Mouse (Mus musculus) hindbrain, postnatal 0 days (tissue): ENCODE measurements around the gene Rgs7. TPM values are rescaled to one million over a fixed set of nuclear protein-coding genes. Genes with fewer than 3 reads are reported as not detected.

Experiments used
- ATAC-seq: fragments of 200-750 bp; cut with Nextera tagmentation; 2 replicates; pipeline ENCODE4 v1.8.0; 2017; ENCODE audit warnings: mild to moderate bottlenecking, moderate TSS enrichment, moderate library complexity
- DNase-seq: peaks from one replicate; pipeline ENCODE4 v3.0.0-alpha.2; 2015; ENCODE audit warnings: low spot score
- H3K27ac ChIP-seq: fragments of 300-500 bp; sonication (generic); 2 replicates; pipeline ENCODE4 v1.5.1; 2014; ENCODE audit warnings: mild to moderate bottlenecking
- H3K27me3 ChIP-seq: fragments of 300-500 bp; sonication (generic); 2 replicates; pipeline ENCODE4 v1.6.1; 2014; ENCODE audit warnings: low read length, mixed read lengths; ENCODE audit not compliant: insufficient read depth
- H3K36me3 ChIP-seq: fragments of 300-500 bp; sonication (generic); 2 replicates; pipeline ENCODE4 v1.6.1; 2014; ENCODE audit warnings: low read length, mixed read lengths; ENCODE audit not compliant: insufficient read depth
- H3K4me1 ChIP-seq: fragments of 300-500 bp; sonication (generic); 2 replicates; pipeline ENCODE4 v1.6.1; 2014; ENCODE audit warnings: antibody characterized with exemption, low read length, mixed read lengths; ENCODE audit not compliant: insufficient read depth
- H3K4me2 ChIP-seq: fragments of 300-500 bp; sonication (generic); 2 replicates; pipeline ENCODE4 v1.6.1; 2014; ENCODE audit warnings: low read depth, mild to moderate bottlenecking, low read length, moderate library complexity, mixed read lengths
- H3K4me3 ChIP-seq: fragments of 300-500 bp; sonication (generic); 2 replicates; pipeline ENCODE4 v1.5.1; 2014; ENCODE audit warnings: low read length
- H3K9ac ChIP-seq: fragments of 300-500 bp; sonication (generic); replicated peaks from 2 replicates; pipeline ENCODE4 v1.6.1; 2014; ENCODE audit warnings: mild to moderate bottlenecking, low read length, moderate library complexity, mixed read lengths
- H3K9me3 ChIP-seq: fragments of 300-500 bp; sonication (generic); 2 replicates; pipeline ENCODE4 v1.6.1; 2016; ENCODE audit warnings: low read length, mixed read lengths
- CTCF ChIP-seq: IDR thresholded peaks from 2 replicates; pipeline ENCODE4 v1.5.1; 2016; ENCODE audit warnings: antibody characterized with exemption, control low read depth, low read depth
- WGBS: fragments of 180-500 bp; shearing (Covaris S2); extraction: QIAGEN DNeasy Blood & Tissue Kit; methylation state at CpG from one replicate; pipeline ENCODE4 v1.1.7; 2014; 5-methylcytosine and 5-hydroxymethylcytosine counted together
- polyA plus RNA-seq: library from polyadenylated mRNA; unstranded; fragments of >200 nt; fragmentation: Nextera tagmentation; extraction: Ambion mirVana; gene quantifications from 2 replicates; pipeline ENCODE4 v1.2.1, GENCODE M21; 2015
- total RNA-seq: library from RNA; depleted of rRNA; stranded (reverse); fragments of >200 nt; gene quantifications from 2 replicates; pipeline ENCODE4 v1.2.3, GENCODE M21; 2014

Gene Rgs7
- total and polyA plus RNA-seq, 2 experiments from 2014 or later, result 32.5 to 41.6 TPM

DNA sequence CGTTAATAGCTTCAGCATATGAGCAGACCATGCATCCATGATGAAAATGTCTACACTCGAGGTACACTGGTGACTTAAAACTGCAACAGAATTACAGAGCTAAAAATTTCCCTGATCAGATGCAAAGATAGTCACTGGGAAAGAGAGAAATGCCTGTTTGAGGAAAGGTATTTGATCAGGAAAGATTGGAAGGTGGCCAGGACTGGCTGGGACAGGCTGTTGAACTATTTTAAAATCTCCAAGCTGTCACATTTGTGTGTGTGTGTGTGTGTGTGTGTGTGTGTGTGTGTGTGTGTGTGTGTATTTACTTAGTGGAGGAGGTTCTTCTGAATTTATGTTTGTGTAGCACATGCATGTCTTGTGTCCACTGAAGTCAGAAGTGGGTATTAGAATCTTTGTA is 27.7 kb downstream of the Rgs7 start:
- H3K27ac ChIP-seq, result no peak overlapping the region
- 72% methylated on average over 2 of the region's 2 CpGs for WGBS
- no peak for TF ChIP-seq CTCF
- H3K9me3 ChIP-seq, result no peaks in the 10 kb centered on the region
- no peaks in the 10 kb centered on the region for H3K36me3 ChIP-seq
- DNase-seq (no peak), ATAC-seq (no peak)
- no peaks in the 10 kb centered on the region for H3K27me3 ChIP-seq
- H3K4me1 ChIP-seq, result no peaks in the 10 kb centered on the region
- H3K4me2 ChIP-seq, result no peak overlapping the region
- no peak overlapping the region for H3K4me3 ChIP-seq
- H3K9ac ChIP-seq, result no peak overlapping the region

DNA sequence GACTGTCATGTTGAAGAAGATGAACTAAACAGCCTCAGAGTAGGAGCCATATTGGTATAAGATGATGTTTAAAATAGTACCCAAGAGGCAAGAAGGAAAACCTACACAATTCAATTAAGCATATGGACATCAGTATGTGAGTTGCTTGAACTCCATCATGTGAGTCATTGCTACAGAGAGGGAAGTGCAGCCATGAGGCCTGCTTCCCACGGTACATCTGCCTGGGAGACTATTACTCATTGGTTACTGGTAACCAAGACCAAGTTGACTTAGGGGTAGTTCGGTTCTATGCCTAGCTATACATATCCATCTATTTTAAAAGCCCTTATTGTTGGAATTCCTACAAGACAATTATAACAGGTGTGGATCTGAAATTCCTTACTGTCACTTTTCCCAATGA is 29.9 kb downstream of the Rgs7 start:
- no peak for DNase-seq
- Histone ChIP-seq H3K9me3 (no peaks in the 10 kb centered on the region), H3K4me1 (no peaks in the 10 kb centered on the region), H3K36me3 (no peaks in the 10 kb centered on the region), H3K27ac (no peak overlapping the region), H3K9ac (no peak overlapping the region), H3K4me2 (no peak overlapping the region), H3K4me3 (no peak overlapping the region), H3K27me3 (no peaks in the 10 kb centered on the region)
- 95% methylated on average over 2 of the region's 2 CpGs for WGBS
- TF ChIP-seq CTCF, result no peak
- no peak for ATAC-seq

DNA sequence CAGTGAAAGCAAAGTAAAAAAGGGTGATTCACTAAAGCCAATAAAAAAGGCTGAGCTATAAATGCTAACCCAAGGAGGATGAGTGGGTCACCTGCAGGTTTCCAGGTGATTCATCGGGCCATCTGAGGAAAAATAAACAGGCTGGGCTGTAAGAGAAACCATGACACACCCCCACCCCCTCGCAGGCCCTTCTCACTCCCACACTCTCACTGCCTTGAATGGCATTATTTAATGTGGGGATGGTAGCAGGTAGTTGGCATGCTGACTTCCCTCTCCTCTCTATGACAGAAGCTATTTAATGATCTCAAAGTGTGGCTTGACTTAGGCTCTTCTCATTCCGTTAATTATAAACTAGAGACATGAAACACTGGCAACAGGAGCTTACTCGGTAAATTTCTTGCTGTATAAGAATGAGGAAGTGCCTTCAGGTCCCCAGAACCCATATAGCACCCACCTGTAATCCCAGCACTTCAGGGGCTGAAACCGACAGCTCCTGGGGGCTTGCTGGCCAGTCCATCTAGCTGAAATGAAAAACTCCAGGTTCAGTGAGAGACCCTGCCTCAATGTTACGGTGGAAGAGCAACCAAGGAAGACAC is 38.2 kb downstream of the Rgs7 start:
- no peak for TF ChIP-seq CTCF
- no peaks in the 10 kb centered on the region for H3K27me3 ChIP-seq
- 87% methylated on average over 6 of the region's 6 CpGs for WGBS
- H3K9ac ChIP-seq, result no peak overlapping the region
- no peak for ATAC-seq
- no peaks in the 10 kb centered on the region for H3K4me1 ChIP-seq
- H3K4me3 ChIP-seq, result no peak overlapping the region
- no peaks in the 10 kb centered on the region for H3K9me3 ChIP-seq
- DNase-seq, result no peak
- H3K27ac ChIP-seq, result no peak overlapping the region
- no peak overlapping the region for H3K4me2 ChIP-seq
- no peaks in the 10 kb centered on the region for H3K36me3 ChIP-seq

DNA sequence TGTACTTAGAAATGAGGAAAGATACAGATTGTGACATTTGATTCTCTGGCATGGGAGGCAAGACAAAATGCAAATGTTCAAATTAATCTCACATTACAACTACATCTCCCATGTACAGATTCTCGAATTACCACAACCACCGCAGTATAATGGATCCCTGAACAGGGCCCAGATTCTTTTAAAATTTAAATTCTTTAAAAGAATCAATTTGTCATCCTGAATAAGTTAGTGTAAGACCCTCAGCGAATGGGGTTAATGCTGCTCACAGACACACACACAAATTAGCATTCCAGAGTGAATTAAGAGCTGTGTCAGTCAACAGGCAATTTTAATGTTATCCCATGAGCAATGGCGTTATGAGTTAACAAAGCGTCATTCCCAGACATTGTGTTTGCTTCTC is 44.3 kb downstream of the Rgs7 start:
- Histone ChIP-seq H3K9me3 (no peaks in the 10 kb centered on the region), H3K27me3 (no peaks in the 10 kb centered on the region), H3K27ac (no peak overlapping the region), H3K36me3 (no peaks in the 10 kb centered on the region), H3K9ac (no peak overlapping the region), H3K4me2 (no peak overlapping the region), H3K4me3 (no peak overlapping the region), H3K4me1 (no peaks in the 10 kb centered on the region)
- ATAC-seq (no peak), DNase-seq (no peak)
- WGBS, result 49% methylated on average over 5 of the region's 5 CpGs
- no peak for TF ChIP-seq CTCF

DNA sequence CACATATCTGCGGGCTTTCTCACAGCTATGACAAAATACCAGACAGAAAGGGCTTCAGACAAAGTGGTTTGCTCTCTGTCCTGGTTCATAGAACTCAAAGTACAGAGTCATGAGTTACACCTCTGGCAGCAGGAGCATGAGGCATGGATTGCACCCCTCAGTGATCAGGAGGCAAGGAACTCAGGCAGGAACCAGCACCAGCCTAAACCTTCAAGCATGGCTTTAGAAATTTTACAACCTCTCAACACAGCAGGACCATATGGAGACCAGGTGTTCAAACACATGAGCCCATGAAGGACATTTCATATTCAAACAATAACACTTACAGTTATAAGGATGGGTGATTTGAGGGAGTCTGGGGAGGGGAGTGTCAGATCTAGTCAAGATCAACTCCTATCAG is 49.4 kb downstream of the Rgs7 start:
- 95% methylated on average over 1 of the region's 1 CpGs for WGBS
- no peaks in the 10 kb centered on the region for H3K9me3 ChIP-seq
- H3K36me3 ChIP-seq, result no peaks in the 10 kb centered on the region
- no peak overlapping the region for H3K4me3 ChIP-seq
- no peak overlapping the region for H3K9ac ChIP-seq
- ATAC-seq, result 0 out of 2 replicates have a peak, but pooled peaks have one; percentile 8
- TF ChIP-seq CTCF, result no peak
- H3K27me3 ChIP-seq, result no peaks in the 10 kb centered on the region
- no peaks in the 10 kb centered on the region for H3K4me1 ChIP-seq
- no peak overlapping the region for H3K27ac ChIP-seq
- no peak for DNase-seq
- no peak overlapping the region for H3K4me2 ChIP-seq

DNA sequence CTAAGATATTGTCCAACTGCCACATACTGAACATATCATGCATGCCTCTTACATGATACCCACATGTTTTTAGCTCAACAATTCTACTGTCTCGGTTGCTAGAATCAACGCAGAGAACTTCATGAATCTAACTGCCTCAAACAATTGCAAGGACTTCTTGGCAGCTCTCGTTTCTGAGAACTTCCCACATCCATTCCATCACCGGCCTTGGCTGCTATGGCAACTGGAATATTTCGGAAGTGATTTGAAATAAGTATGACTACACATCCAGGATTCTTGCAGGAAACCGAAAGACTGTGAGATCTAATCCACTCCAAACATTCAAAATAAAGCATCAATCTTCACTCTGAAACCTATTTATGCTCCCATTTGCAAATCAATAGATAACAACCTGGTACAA is 50.3 kb downstream of the Rgs7 start:
- H3K4me2 ChIP-seq, result no peak overlapping the region
- H3K9me3 ChIP-seq, result no peaks in the 10 kb centered on the region
- no peaks in the 10 kb centered on the region for H3K4me1 ChIP-seq
- WGBS, result 70% methylated on average over 6 of the region's 6 CpGs
- no peak overlapping the region for H3K4me3 ChIP-seq
- no peak overlapping the region for H3K9ac ChIP-seq
- no peak for ATAC-seq
- no peak for DNase-seq
- no peaks in the 10 kb centered on the region for H3K27me3 ChIP-seq
- H3K27ac ChIP-seq, result no peak overlapping the region
- no peak for TF ChIP-seq CTCF
- no peaks in the 10 kb centered on the region for H3K36me3 ChIP-seq

DNA sequence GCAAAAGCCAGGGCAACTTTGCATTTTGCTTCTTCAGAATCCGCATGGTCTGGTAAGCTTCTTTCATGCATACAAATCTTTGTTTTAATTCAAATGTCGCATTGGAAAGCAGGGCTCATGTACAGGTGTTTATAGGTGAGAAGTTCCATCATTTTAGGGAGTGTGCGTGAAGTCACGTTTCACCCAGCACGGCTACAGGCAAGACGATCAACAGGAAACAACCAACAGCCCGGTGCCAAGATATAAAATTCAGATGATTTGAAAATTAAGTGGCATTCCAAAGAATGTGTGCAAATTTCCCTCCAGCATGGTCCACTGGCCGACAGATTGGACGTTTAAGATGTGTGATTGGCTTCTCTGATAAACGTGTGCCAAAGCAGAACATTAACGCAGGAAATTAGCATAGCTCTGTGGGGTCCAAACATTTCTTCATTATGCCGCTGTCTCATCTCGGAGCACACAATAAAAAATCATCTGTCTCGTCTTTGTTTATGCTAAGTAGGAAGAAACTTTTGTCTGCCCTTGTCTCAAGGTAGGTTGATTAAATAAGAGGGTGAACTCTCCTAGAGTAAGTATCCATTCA is 58.6 kb downstream of the Rgs7 start:
- no peak overlapping the region for H3K27ac ChIP-seq
- no peak overlapping the region for H3K4me3 ChIP-seq

More for the DNA sequence above, 58.6 kb downstream of the Rgs7 start:
- H3K36me3 ChIP-seq, result no peaks in the 10 kb centered on the region
- no peaks in the 10 kb centered on the region for H3K27me3 ChIP-seq
- 56% methylated on average over 14 of the region's 14 CpGs for WGBS
- DNase-seq (no peak), ATAC-seq (no peak)
- no peaks in the 10 kb centered on the region for H3K4me1 ChIP-seq
- no peak overlapping the region for H3K4me2 ChIP-seq
- TF ChIP-seq CTCF, result no peak
- H3K9me3 ChIP-seq, result no peaks in the 10 kb centered on the region
- no peak overlapping the region for H3K9ac ChIP-seq
